Mouse (Mus musculus) MEL (cell line): ENCODE results near the gene Cd8b1. TPM values are rescaled to one million over a fixed set of nuclear protein-coding genes. Genes with fewer than 3 reads are reported as not detected.

Experiments
- DNase-seq: peaks from one replicate; pipeline ENCODE4 v3.0.0; 2011; ENCODE audit warnings: low read depth, low spot score
- H3K27ac ChIP-seq: 2 replicates; pipeline ENCODE4 v1.5.1; 2012; ENCODE audit warnings: low read depth, mild to moderate bottlenecking, control low read depth, low read length, moderate library complexity; ENCODE audit not compliant: control insufficient read depth
- H3K27me3 ChIP-seq, 2 experiments: fragments of 150-350 bp in 1 of 2; sonication (generic) in 1 of 2; 2 replicates each; pipeline ENCODE4 v1.6.1; 2012; ENCODE audit warnings: low read length in 2 of 2, mild to moderate bottlenecking in 2 of 2, improper control_type of control experiment in 1 of 2, moderate library complexity in 1 of 2; ENCODE audit not compliant: insufficient read depth in 2 of 2, control insufficient read depth in 1 of 2
- H3K36me3 ChIP-seq, 2 experiments: 2 replicates each; pipeline ENCODE4 v1.6.1; 2012 to 2014; ENCODE audit warnings: low read length in 2 of 2, improper control_type of control experiment in 1 of 2, inconsistent platforms in 1 of 2, mild to moderate bottlenecking in 1 of 2; ENCODE audit not compliant: insufficient read depth in 2 of 2, control insufficient read depth in 1 of 2
- H3K4me1 ChIP-seq, 2 experiments: fragments of 150-350 bp in 1 of 2; sonication (generic) in 1 of 2; 2 replicates each; pipeline ENCODE4 v1.6.1; 2012; ENCODE audit warnings: low read length in 2 of 2, improper control_type of control experiment in 1 of 2, mild to moderate bottlenecking in 1 of 2; ENCODE audit not compliant: insufficient read depth in 2 of 2, control insufficient read depth in 1 of 2
- H3K4me3 ChIP-seq, 2 experiments: fragments of 150-350 bp in 1 of 2; sonication (generic) in 1 of 2; 2 replicates each; pipeline ENCODE4 v1.5.1; 2012; ENCODE audit warnings: low read depth in 2 of 2, low read length in 2 of 2, mild to moderate bottlenecking in 2 of 2, moderate library complexity in 2 of 2, control low read depth in 1 of 2, improper control_type of control experiment in 1 of 2; ENCODE audit not compliant: control insufficient read depth in 1 of 2, insufficient read depth in 1 of 2
- H3K79me2 ChIP-seq: 2 replicates; pipeline ENCODE4 v1.6.1; 2012; ENCODE audit warnings: mild to moderate bottlenecking, low read length, moderate library complexity; ENCODE audit not compliant: control insufficient read depth, poor library complexity, insufficient read depth
- H3K9ac ChIP-seq: 2 replicates; pipeline ENCODE4 v1.6.1; 2012; ENCODE audit warnings: low read depth, mild to moderate bottlenecking, control low read depth, low read length, moderate library complexity; ENCODE audit not compliant: control insufficient read depth, poor library complexity, severe bottlenecking
- H3K9me3 ChIP-seq: fragments of 150-350 bp; sonication (generic); replicated peaks from 2 replicates; pipeline ENCODE4 v1.6.1; 2012; ENCODE audit warnings: mild to moderate bottlenecking, low read length, improper control_type of control experiment, moderate library complexity; ENCODE audit not compliant: insufficient read depth
- CHD2 ChIP-seq: IDR thresholded peaks from 2 replicates; pipeline ENCODE4 v1.6.1; 2011; ENCODE audit warnings: low read length, improper control_type of control experiment
- CTCF ChIP-seq, 3 experiments: IDR thresholded peaks in 2 of 3; conservative IDR thresholded peaks in 1 of 3; 2 replicates each; pipeline ENCODE4 v1.5.1; 2011 to 2012; ENCODE audit warnings: low read length in 3 of 3, low read depth in 2 of 3, mild to moderate bottlenecking in 2 of 3, improper control_type of control experiment in 1 of 3, inconsistent platforms in 1 of 3, mixed read lengths in 1 of 3, moderate library complexity in 1 of 3; ENCODE audit not compliant: control insufficient read depth in 1 of 3, insufficient read depth in 1 of 3, poor library complexity in 1 of 3, severe bottlenecking in 1 of 3
- ELF1 ChIP-seq: IDR thresholded peaks from 2 replicates; pipeline ENCODE4 v1.6.1; 2014; ENCODE audit warnings: low read depth, mild to moderate bottlenecking, inconsistent platforms, low read length, improper control_type of control experiment, moderate library complexity
- EP300 ChIP-seq, 2 experiments: IDR thresholded peaks; 2 replicates each; pipeline ENCODE4 v1.6.1; 2011; ENCODE audit warnings: improper control_type of control experiment in 2 of 2, low read length in 2 of 2, low read depth in 1 of 2, mild to moderate bottlenecking in 1 of 2
- GABPA ChIP-seq: IDR thresholded peaks from 2 replicates; pipeline ENCODE4 v1.6.1; 2012; ENCODE audit warnings: low read depth, mild to moderate bottlenecking, inconsistent platforms, low read length, improper control_type of control experiment, moderate library complexity
- GATA1 ChIP-seq: IDR thresholded peaks from 2 replicates; pipeline ENCODE4 v1.6.1; 2011; ENCODE audit warnings: low read depth, low read length, improper control_type of control experiment
- JUND ChIP-seq: IDR thresholded peaks from 2 replicates; pipeline ENCODE4 v1.6.1; 2011; ENCODE audit warnings: low read depth, mild to moderate bottlenecking, improper control_type of control experiment, low read length
- MAX ChIP-seq: IDR thresholded peaks from 2 replicates; pipeline ENCODE4 v1.6.1; 2011; ENCODE audit warnings: low read length, improper control_type of control experiment
- MEF2A ChIP-seq: IDR thresholded peaks from 2 replicates; pipeline ENCODE4 v1.6.1; 2014; ENCODE audit warnings: low read depth, mild to moderate bottlenecking, inconsistent platforms, low read length, improper control_type of control experiment; ENCODE audit not compliant: poor library complexity, insufficient replicate concordance, severe bottlenecking; ENCODE audit errors: extremely low read depth
- MXI1 ChIP-seq: IDR thresholded peaks from 2 replicates; pipeline ENCODE4 v1.6.1; 2011; ENCODE audit warnings: mild to moderate bottlenecking, low read depth, low read length, improper control_type of control experiment
- MYB ChIP-seq: IDR thresholded peaks from 2 replicates; pipeline ENCODE4 v1.6.1; 2011; ENCODE audit warnings: mild to moderate bottlenecking, low read depth, low read length, improper control_type of control experiment
- MYC ChIP-seq: IDR thresholded peaks from 2 replicates; pipeline ENCODE4 v1.6.1; 2011; ENCODE audit warnings: low read depth, mild to moderate bottlenecking, low read length, improper control_type of control experiment, moderate library complexity
- NELFE ChIP-seq: IDR thresholded peaks from 2 replicates; pipeline ENCODE4 v1.6.1; 2011; ENCODE audit warnings: low read depth, low read length, improper control_type of control experiment
- POLR2A ChIP-seq, 2 experiments: IDR thresholded peaks; 2 replicates each; pipeline ENCODE4 v1.6.1; 2011 to 2012; ENCODE audit warnings: low read length in 2 of 2, mild to moderate bottlenecking in 2 of 2, control low read depth in 1 of 2, improper control_type of control experiment in 1 of 2, low read depth in 1 of 2, moderate library complexity in 1 of 2; ENCODE audit not compliant: control insufficient read depth in 1 of 2, insufficient read depth in 1 of 2, poor library complexity in 1 of 2
- POLR2AphosphoS2 ChIP-seq: IDR thresholded peaks from 2 replicates; pipeline ENCODE4 v1.6.1; 2011; ENCODE audit warnings: low read length, improper control_type of control experiment
- SIN3A ChIP-seq: IDR thresholded peaks from 2 replicates; pipeline ENCODE4 v1.6.1; 2012; ENCODE audit warnings: low read length, improper control_type of control experiment, inconsistent platforms
- TAL1 ChIP-seq: IDR thresholded peaks from 2 replicates; pipeline ENCODE4 v1.6.1; 2012; ENCODE audit warnings: mild to moderate bottlenecking, inconsistent platforms, low read length, moderate library complexity, mixed read lengths
- TBP ChIP-seq: IDR thresholded peaks from 2 replicates; pipeline ENCODE4 v1.8.0; 2011; ENCODE audit warnings: low read depth, low read length, improper control_type of control experiment
- TCF12 ChIP-seq: IDR thresholded peaks from 2 replicates; pipeline ENCODE4 v1.6.1; 2014; ENCODE audit warnings: low read depth, mild to moderate bottlenecking, inconsistent platforms, low read length, improper control_type of control experiment, moderate library complexity
- USF1 ChIP-seq: IDR thresholded peaks from 2 replicates; pipeline ENCODE4 v1.6.1; 2014; ENCODE audit warnings: low read depth, mild to moderate bottlenecking, inconsistent platforms, low read length, improper control_type of control experiment, moderate library complexity
- USF2 ChIP-seq, 2 experiments: IDR thresholded peaks; 2 replicates each; pipeline ENCODE4 v1.6.1; 2011 to 2012; ENCODE audit warnings: improper control_type of control experiment in 2 of 2, low read length in 2 of 2, borderline replicate concordance in 1 of 2, inconsistent platforms in 1 of 2, low read depth in 1 of 2, mild to moderate bottlenecking in 1 of 2; ENCODE audit not compliant: insufficient read depth in 1 of 2
- ZC3H11A ChIP-seq: IDR thresholded peaks from 2 replicates; pipeline ENCODE4 v1.6.1; 2012; ENCODE audit warnings: low read depth, mild to moderate bottlenecking, inconsistent platforms, low read length, improper control_type of control experiment
- ZMIZ1 ChIP-seq: IDR thresholded peaks from 2 replicates; pipeline ENCODE4 v1.6.1; 2012; ENCODE audit warnings: low read depth, mild to moderate bottlenecking, inconsistent platforms, low read length, improper control_type of control experiment, moderate library complexity
- ZNF384 ChIP-seq: IDR thresholded peaks from 2 replicates; pipeline ENCODE4 v1.6.1; 2012; ENCODE audit warnings: low read depth, mild to moderate bottlenecking, inconsistent platforms, low read length, improper control_type of control experiment
- polyA plus RNA-seq, 2 experiments: library from polyadenylated mRNA; stranded (reverse) in 1 of 2; unstranded in 1 of 2; fragments of >175 nt in 1 of 2; fragments of >200 nt in 1 of 2; gene quantifications; 2 replicates each; pipeline versions ENCODE4 v1.2.1 to v1.2.4; 2012; ENCODE audit warnings: low replicate concordance in 2 of 2, low read depth in 1 of 2; ENCODE audit not compliant: insufficient read length in 2 of 2, insufficient read depth in 1 of 2, missing spikeins in 1 of 2
- total RNA-seq: library from RNA; depleted of rRNA; stranded (reverse); fragments of 300-350 nt; gene quantifications from 2 replicates; pipeline ENCODE4 v1.2.3, GENCODE M21; 2012

Cd8b1 gene
- total and polyA plus RNA-seq, 3 experiments = not detected

GRCm38 (mm10) chr6:71333578-71334273 lies 11.1 kb downstream of the Cd8b1 start:
- H3K79me2 ChIP-seq = no peaks in the 10 kb centered on the region
- H3K36me3 ChIP-seq = no peaks in the 10 kb centered on the region
- H3K4me3 ChIP-seq = no peak overlapping the region
- TF ChIP-seq ZMIZ1 (no peak), TCF12 (no peak), EP300 (IDR thresholded peaks at IDR 0.05; ENCODE audit: low read depth in 1 of 2, low read length in 2 of 2) (no peak), MYB (no peak), POLR2AphosphoS2 (no peak), ZC3H11A (no peak), POLR2A (IDR thresholded peaks at IDR 0.05; ENCODE audit: control insufficient read depth in 1 of 2, insufficient read depth in 1 of 2, low read depth in 1 of 2, low read length in 2 of 2, poor library complexity in 1 of 2) (no peak), CHD2 (no peak), GATA1 (no peak), MXI1 (no peak), NELFE (no peak), USF1 (no peak), TAL1 (no peak), SIN3A (no peak), ELF1 (no peak), ZNF384 (no peak), MAX (no peak), TBP (no peak), MEF2A (no peak)
- no peaks in the 10 kb centered on the region for H3K9me3 ChIP-seq
- no peaks in the 10 kb centered on the region; a peak in 1 of 4 replicates for H3K27me3 ChIP-seq
- DNase-seq = no peak
- no peaks in the 10 kb centered on the region for H3K4me1 ChIP-seq
- no peak overlapping the region for H3K9ac ChIP-seq
- no peak overlapping the region for H3K27ac ChIP-seq

GRCm38 (mm10) chr6:71337666-71338065 lies 15.1 kb downstream of the Cd8b1 start:
- H3K79me2 ChIP-seq = no peaks in the 10 kb centered on the region
- DNase-seq = no peak

More at GRCm38 (mm10) chr6:71337666-71338065, 15.1 kb downstream of the Cd8b1 start:
- Histone ChIP-seq H3K9ac (no peak overlapping the region), H3K9me3 (no peaks in the 10 kb centered on the region), H3K4me1 (no peaks in the 10 kb centered on the region), H3K27me3 (peaks cover 0 to 1% of the 10 kb centered on the region in 2 experiments; a peak in 1 of 4 replicates), H3K36me3 (no peaks in the 10 kb centered on the region), H3K4me3 (no peak overlapping the region), H3K27ac (no peak overlapping the region)
- TF ChIP-seq USF1 (no peak), CTCF (IDR thresholded peaks at IDR 0.05 in 2 of 3, conservative IDR thresholded peaks at IDR 0.05 in 1 of 3; ENCODE audit: control insufficient read depth in 1 of 3, insufficient read depth in 1 of 3, low read depth in 2 of 3, low read length in 3 of 3, poor library complexity in 1 of 3, severe bottlenecking in 1 of 3) (no peak), JUND (no peak), ZNF384 (no peak), CHD2 (no peak), GATA1 (no peak), GABPA (no peak), TBP (no peak), MAX (no peak), ZC3H11A (no peak), USF2 (IDR thresholded peaks at IDR 0.05; ENCODE audit: borderline replicate concordance in 1 of 2, insufficient read depth in 1 of 2, low read depth in 1 of 2, low read length in 2 of 2) (no peak), EP300 (IDR thresholded peaks at IDR 0.05; ENCODE audit: low read depth in 1 of 2, low read length in 2 of 2) (no peak), MYC (no peak)
